Comparison of ENCODE assay signal across 9 mouse cellular contexts in genomic region chr9:26733986-26734385, GRCm38 (mm10). TPM values are rescaled to one million over a fixed set of nuclear protein-coding genes. Genes with fewer than 3 reads are reported as not detected.
A peak's percentile ranks its signal among the peaks of the same experiment; 100 is the strongest.
DNase-seq lines count a peak whose midpoint lies in the region; ATAC-seq lines count a peak whose summit lies in the region.
"Had no signal": no experiment of that assay in that cellular context is flagged by ENCODE, and none has a peak within 500 bp of the region (broad histone marks: within the 10 kb centered on the region; RNA-seq: fewer than 3 reads in every experiment).

No protein-coding gene starts in this region.

- H3K4me2 ChIP-seq in heart, embryonic 12.5 days, result peak overlapping the region; percentile 96
- H3K4me2 ChIP-seq in forebrain, embryonic 16.5 days (ENCODE audit: low read length), result peak overlapping the region; percentile 86
- peak overlapping the region; percentile 92 for H3K4me2 ChIP-seq in limb, embryonic 15.5 days
- H3K4me2 ChIP-seq in stomach, embryonic 15.5 days, result peak overlapping the region; percentile 81

- peaks cover 62% of the 10 kb centered on the region for H3K27me3 ChIP-seq in heart, embryonic 12.5 days (replicated peaks)
- no peaks in the 10 kb centered on the region for H3K27me3 ChIP-seq in forebrain, embryonic 16.5 days (replicated peaks; ENCODE audit: control insufficient read depth, insufficient read depth, low read length)
- H3K27me3 ChIP-seq in limb, embryonic 15.5 days, result peaks cover 58% of the 10 kb centered on the region
- peaks cover 34% of the 10 kb centered on the region for H3K27me3 ChIP-seq in stomach, embryonic 15.5 days (replicated peaks)

- no peak overlapping the region for H3K27ac ChIP-seq in heart, embryonic 12.5 days (ENCODE audit: poor library complexity, severe bottlenecking)
- H3K27ac ChIP-seq in forebrain, embryonic 16.5 days (ENCODE audit: low read length), result peak overlapping the region; percentile 85
- no peak overlapping the region for H3K27ac ChIP-seq in limb, embryonic 15.5 days
- no peak overlapping the region for H3K27ac ChIP-seq in stomach, embryonic 15.5 days

- H3K4me3 ChIP-seq in heart, embryonic 12.5 days, result peak overlapping the region; percentile 60
- H3K4me3 ChIP-seq in forebrain, embryonic 16.5 days (replicated peaks; ENCODE audit: low read length), result peak overlapping the region; percentile 88
- H3K4me3 ChIP-seq in limb, embryonic 15.5 days, result peak overlapping the region; percentile 46
- peak overlapping the region; percentile 43 for H3K4me3 ChIP-seq in stomach, embryonic 15.5 days (replicated peaks)

- WGBS in heart, embryonic 12.5 days, result 1% methylated on average over 37 of the region's 37 CpGs
- WGBS in forebrain, embryonic 16.5 days, result 1% methylated on average over 37 of the region's 37 CpGs
- WGBS in limb, embryonic 15.5 days, result 1% methylated on average over 26 of the region's 37 CpGs
- WGBS in stomach, embryonic 15.5 days, result 2% methylated on average over 37 of the region's 37 CpGs

- no peak for DNase-seq in heart, adult 18-20 months
- DNase-seq in R1 (ENCODE audit: low read depth, low spot score) (peak; percentile 12), MN1 (ENCODE audit: low spot score) (no peak)
- no peak for DNase-seq in spleen, adult 12 weeks (ENCODE audit: low spot score)

- no peaks in the 10 kb centered on the region for H3K9me3 ChIP-seq in heart, embryonic 12.5 days (replicated peaks)
- H3K9me3 ChIP-seq in forebrain, embryonic 16.5 days (ENCODE audit: control insufficient read depth, low read length), result no peaks in the 10 kb centered on the region
- H3K9me3 ChIP-seq in limb, embryonic 15.5 days, result no peaks in the 10 kb centered on the region
- H3K9me3 ChIP-seq in stomach, embryonic 15.5 days, result no peaks in the 10 kb centered on the region

- ATAC-seq in heart, embryonic 12.5 days (ENCODE audit: insufficient number of reproducible peaks, low FRiP score), result peak; percentile 48
- ATAC-seq in forebrain, embryonic 16.5 days, result peak; percentile 50
- ATAC-seq in limb, embryonic 15.5 days (ENCODE audit: insufficient number of reproducible peaks, low FRiP score, low TSS enrichment, low read depth), result 0 out of 2 replicates have a peak, but pooled peaks have one; percentile 17
- ATAC-seq in stomach, embryonic 15.5 days (ENCODE audit: insufficient read depth, low FRiP score, low read depth), result peak; percentile 31; the same call in 1 of the 2 replicates

- no peaks in the 10 kb centered on the region for H3K36me3 ChIP-seq in heart, embryonic 12.5 days
- no peaks in the 10 kb centered on the region for H3K36me3 ChIP-seq in forebrain, embryonic 16.5 days (ENCODE audit: control insufficient read depth, insufficient read depth)
- H3K36me3 ChIP-seq in limb, embryonic 15.5 days, result no peaks in the 10 kb centered on the region
- H3K36me3 ChIP-seq in stomach, embryonic 15.5 days, result no peaks in the 10 kb centered on the region

- H3K4me1 ChIP-seq in heart, embryonic 12.5 days (replicated peaks), result peaks cover 8% of the 10 kb centered on the region; the same call in 1 of the 2 replicates
- H3K4me1 ChIP-seq in forebrain, embryonic 16.5 days (replicated peaks; ENCODE audit: control insufficient read depth, insufficient read depth, low read length), result peaks cover 41% of the 10 kb centered on the region
- peaks cover 11% of the 10 kb centered on the region for H3K4me1 ChIP-seq in limb, embryonic 15.5 days
- 0 out of 2 replicates have a peak, but pooled peaks cover 9% of the 10 kb centered on the region for H3K4me1 ChIP-seq in stomach, embryonic 15.5 days

- peak overlapping the region; percentile 56 for H3K9ac ChIP-seq in heart, embryonic 12.5 days
- H3K9ac ChIP-seq in forebrain, embryonic 16.5 days (replicated peaks; ENCODE audit: low read depth, low read length), result peak overlapping the region; percentile 98
- H3K9ac ChIP-seq in limb, embryonic 15.5 days, result no peak overlapping the region
- no peak overlapping the region for H3K9ac ChIP-seq in stomach, embryonic 15.5 days

RNA-seq across cellular contexts. Expression of gene B3gat1, which starts 0.5 kb away (rescaled TPM):
- 0.14 TPM in 1 of 2 replicates, not detected in the other for polyA plus RNA-seq in heart, embryonic 12.5 days (2016; fragmentation: Nextera tagmentation; extraction: Ambion mirVana)
- not detected for total RNA-seq in heart, adult 18-20 months (2021)
- 45.4 and 48.1 TPM in 2 replicates for polyA plus RNA-seq in forebrain, embryonic 16.5 days (2015; fragmentation: Nextera tagmentation; extraction: Ambion mirVana)
- 0.21 and 0.23 TPM in 2 replicates for polyA plus RNA-seq in limb, embryonic 15.5 days (2015; fragmentation: Nextera tagmentation; extraction: Ambion mirVana)
- polyA plus RNA-seq in stomach, embryonic 15.5 days (2015; fragmentation: Nextera tagmentation; extraction: Ambion mirVana), result 0.23 and 0.27 TPM in 2 replicates
- total RNA-seq: MEL had no signal

Comparison
In these comparisons a context has a peak if more than half of its experiments do, and no peak if none do; other contexts are left out.
1. H3K9ac ChIP-seq: peak in heart, embryonic 12.5 days (single experiment) and forebrain, embryonic 16.5 days (single experiment); none in limb, embryonic 15.5 days (single experiment) and stomach, embryonic 15.5 days (single experiment).
2. RNA of gene B3gat1, which starts 0.5 kb away (polyA plus RNA-seq): 45.4 to 48.1 TPM in forebrain, embryonic 16.5 days; 0.23 to 0.27 TPM in stomach, embryonic 15.5 days, 0.21 to 0.23 TPM in limb, embryonic 15.5 days and 0.14 TPM in heart, embryonic 12.5 days; every median in the first group is over 10 times any median in the second.
3. Peak in every context shown above with its lines, with median percentiles within 50 percentile points of each other: ATAC-seq, H3K4me2 ChIP-seq and H3K4me3 ChIP-seq.